Mouse (Mus musculus) R1 (cell line): ENCODE measurements around the gene Slc38a3.

Source experiments
- DNase-seq: peaks from one replicate; pipeline ENCODE4 v3.0.0-alpha.2; 2018; ENCODE audit warnings: low read depth, low spot score

The Slc38a3 gene

GRCm38 (mm10) chr9:107695441-107696105, 26.2 kb upstream of the Slc38a3 start:
- no peak for DNase-seq

- DNase-seq = no peak
Observed at GRCm38 (mm10) chr9:107694627-107695026, 25.3 kb upstream of the Slc38a3 start.

- DNase-seq = no peak
Observed at GRCm38 (mm10) chr9:107693433-107693987, 24.2 kb upstream of the Slc38a3 start.

GRCm38 (mm10) chr9:107692785-107693184, 23.5 kb upstream of the Slc38a3 start:
- DNase-seq = no peak

GRCm38 (mm10) chr9:107690391-107690790, 21.1 kb upstream of the Slc38a3 start:
- no peak for DNase-seq

- DNase-seq = no peak
Observed at GRCm38 (mm10) chr9:107688939-107689338, 19.6 kb upstream of the Slc38a3 start.

GRCm38 (mm10) chr9:107688415-107688814, 19.1 kb upstream of the Slc38a3 start:
- DNase-seq = no peak

- DNase-seq = peak; percentile 56
Observed at GRCm38 (mm10) chr9:107685231-107685981, 16.1 kb upstream of the Slc38a3 start.

GRCm38 (mm10) chr9:107682405-107682804, 13.1 kb upstream of the Slc38a3 start:
- no peak for DNase-seq

- no peak for DNase-seq
Observed at GRCm38 (mm10) chr9:107679501-107679900, 10.2 kb upstream of the Slc38a3 start, which contains the start of gene Gnat1. Gene Gnat1, minus strand, starts transcription at chr9:107679712.

- DNase-seq = no peak
Observed at GRCm38 (mm10) chr9:107678861-107679260, 9.5 kb upstream of the Slc38a3 start.

- peak; percentile 87 for DNase-seq
Observed at GRCm38 (mm10) chr9:107677819-107678526, 8.6 kb upstream of the Slc38a3 start.

GRCm38 (mm10) chr9:107677091-107677784, 7.9 kb upstream of the Slc38a3 start:
- DNase-seq = peak; percentile 93

- no peak for DNase-seq
Observed at GRCm38 (mm10) chr9:107676302-107676701, 7.0 kb upstream of the Slc38a3 start.

- peak; percentile 83 for DNase-seq
Observed at GRCm38 (mm10) chr9:107675671-107676301, 6.5 kb upstream of the Slc38a3 start.

- no peak for DNase-seq
Observed at GRCm38 (mm10) chr9:107674609-107675429, 5.5 kb upstream of the Slc38a3 start.

- no peak for DNase-seq
Observed at GRCm38 (mm10) chr9:107670259-107670658, 929 bp upstream of the Slc38a3 start.

GRCm38 (mm10) chr9:107668916-107669315, 414 bp downstream of the Slc38a3 start:
- DNase-seq = no peak

- DNase-seq = no peak
Observed at GRCm38 (mm10) chr9:107668011-107668410, 1.3 kb downstream of the Slc38a3 start.

GRCm38 (mm10) chr9:107667219-107667618, 2.1 kb downstream of the Slc38a3 start:
- peak; percentile 79 for DNase-seq
